Mouse (Mus musculus): Measurements from ENCODE around the gene Ptprn2. TPM values are rescaled to one million over a fixed set of nuclear protein-coding genes. Genes with fewer than 3 reads are reported as not detected.

Ptprn2 gene
- polyA plus RNA-seq, 1 experiment from 2014 or later, result 15.8 TPM

GRCm38 (mm10) chr12:116710716-116711115, 225.2 kb downstream of the Ptprn2 start:
- 56% methylated on average over 3 of the region's 3 CpGs for WGBS
- Histone ChIP-seq H3K4me2 (ENCODE audit: low read length) (no peak overlapping the region), H3K27me3 (ENCODE audit: control insufficient read depth, insufficient read depth, low read length) (no peaks in the 10 kb centered on the region), H3K36me3 (ENCODE audit: control insufficient read depth, insufficient read depth, low read length) (no peaks in the 10 kb centered on the region), H3K9ac (replicated peaks; ENCODE audit: low read length) (no peak overlapping the region), H3K9me3 (ENCODE audit: control insufficient read depth, low read length) (no peaks in the 10 kb centered on the region), H3K4me1 (ENCODE audit: control insufficient read depth, insufficient read depth, low read length) (no peaks in the 10 kb centered on the region), H3K4me3 (replicated peaks; ENCODE audit: low read depth, low read length) (no peak overlapping the region), H3K27ac (replicated peaks; ENCODE audit: low read depth, low read length) (peak overlapping the region; percentile 49; the same call in 1 of the 2 replicates)
- ATAC-seq (ENCODE audit: low FRiP score, low TSS enrichment) (no peak), DNase-seq (peak; percentile 51)

- H3K36me3 ChIP-seq (ENCODE audit: control insufficient read depth, insufficient read depth, low read length), result no peaks in the 10 kb centered on the region
- no peaks in the 10 kb centered on the region for H3K9me3 ChIP-seq (ENCODE audit: control insufficient read depth, low read length)
- no peaks in the 10 kb centered on the region for H3K27me3 ChIP-seq (ENCODE audit: control insufficient read depth, insufficient read depth, low read length)
- ATAC-seq (ENCODE audit: low FRiP score, low TSS enrichment), result no peak
- 90% methylated on average over 6 of the region's 6 CpGs for WGBS
- peak overlapping the region; percentile 49; the same call in 1 of the 2 replicates for H3K27ac ChIP-seq (replicated peaks; ENCODE audit: low read depth, low read length)
- no peak overlapping the region for H3K4me3 ChIP-seq (replicated peaks; ENCODE audit: low read depth, low read length)
- H3K4me2 ChIP-seq (ENCODE audit: low read length), result no peak overlapping the region
- H3K9ac ChIP-seq (replicated peaks; ENCODE audit: low read length), result no peak overlapping the region
- DNase-seq, result peak; percentile 2
- H3K4me1 ChIP-seq (ENCODE audit: control insufficient read depth, insufficient read depth, low read length), result no peaks in the 10 kb centered on the region
These were observed 225.6 kb downstream of the Ptprn2 start for GRCm38 (mm10) chr12:116711133-116711532.

DNA sequence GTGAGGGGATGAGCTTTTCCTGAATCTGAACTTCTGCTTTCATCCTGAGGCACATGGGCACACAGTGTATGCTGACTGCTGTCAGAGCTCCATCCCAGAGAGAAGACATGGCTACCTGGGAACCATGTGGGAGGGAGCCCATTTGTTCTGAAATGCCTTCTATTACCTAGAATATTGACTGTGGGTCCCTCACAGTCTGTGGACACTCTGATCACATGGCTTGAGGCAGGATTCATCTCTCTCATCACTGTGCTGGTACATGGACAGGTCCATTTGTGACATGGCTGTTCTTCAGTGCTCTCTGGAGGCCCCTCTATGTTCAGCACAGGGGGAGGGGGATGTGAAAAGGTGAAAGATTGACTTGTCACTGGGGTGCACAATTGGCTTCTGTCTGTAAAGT, 227.6 kb downstream of the Ptprn2 start:
- H3K9me3 ChIP-seq (ENCODE audit: control insufficient read depth, low read length), result no peaks in the 10 kb centered on the region
- no peaks in the 10 kb centered on the region for H3K27me3 ChIP-seq (ENCODE audit: control insufficient read depth, insufficient read depth, low read length)
- H3K4me1 ChIP-seq (ENCODE audit: control insufficient read depth, insufficient read depth, low read length), result no peaks in the 10 kb centered on the region
- no peak overlapping the region for H3K27ac ChIP-seq (replicated peaks; ENCODE audit: low read depth, low read length)
- ATAC-seq (ENCODE audit: low FRiP score, low TSS enrichment) (no peak), DNase-seq (no peak)
- H3K9ac ChIP-seq (replicated peaks; ENCODE audit: low read length), result no peak overlapping the region
- H3K4me3 ChIP-seq (replicated peaks; ENCODE audit: low read depth, low read length), result no peak overlapping the region
- H3K4me2 ChIP-seq (ENCODE audit: low read length), result no peak overlapping the region
- no peaks in the 10 kb centered on the region for H3K36me3 ChIP-seq (ENCODE audit: control insufficient read depth, insufficient read depth, low read length)

DNA sequence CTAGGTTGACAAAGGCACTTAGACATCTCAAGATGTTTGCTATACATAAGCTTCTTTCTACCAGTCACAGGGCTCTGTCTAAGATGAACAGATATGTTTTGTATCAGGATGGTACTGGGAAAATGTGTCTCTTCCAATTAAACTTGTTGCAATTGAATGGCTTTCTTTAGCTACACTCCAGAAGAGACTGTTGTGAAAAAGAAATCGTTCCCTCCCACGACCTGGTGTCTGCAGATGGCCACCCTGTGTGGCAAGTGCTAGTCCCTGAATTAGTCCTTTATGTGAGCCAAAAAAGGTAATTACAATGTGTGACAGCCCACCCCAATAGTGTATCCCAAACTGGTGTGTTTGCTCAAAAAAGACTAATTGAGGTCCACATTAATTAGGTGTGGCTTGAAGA, 235.5 kb downstream of the Ptprn2 start:
- Histone ChIP-seq H3K9me3 (ENCODE audit: control insufficient read depth, low read length) (no peaks in the 10 kb centered on the region), H3K4me1 (ENCODE audit: control insufficient read depth, insufficient read depth, low read length) (no peaks in the 10 kb centered on the region), H3K9ac (replicated peaks; ENCODE audit: low read length) (no peak overlapping the region), H3K27ac (replicated peaks; ENCODE audit: low read depth, low read length) (no peak overlapping the region), H3K4me3 (replicated peaks; ENCODE audit: low read depth, low read length) (no peak overlapping the region), H3K27me3 (ENCODE audit: control insufficient read depth, insufficient read depth, low read length) (no peaks in the 10 kb centered on the region), H3K4me2 (ENCODE audit: low read length) (no peak overlapping the region), H3K36me3 (ENCODE audit: control insufficient read depth, insufficient read depth, low read length) (no peaks in the 10 kb centered on the region)
- DNase-seq, result no peak
- no peak for ATAC-seq (ENCODE audit: low FRiP score, low TSS enrichment)
- 74% methylated on average over 2 of the region's 2 CpGs for WGBS

GRCm38 (mm10) chr12:116740141-116740540, 254.6 kb downstream of the Ptprn2 start:
- Histone ChIP-seq H3K4me2 (ENCODE audit: low read length) (no peak overlapping the region), H3K27ac (replicated peaks; ENCODE audit: low read depth, low read length) (no peak overlapping the region), H3K9ac (replicated peaks; ENCODE audit: low read length) (no peak overlapping the region), H3K4me1 (ENCODE audit: control insufficient read depth, insufficient read depth, low read length) (no peaks in the 10 kb centered on the region), H3K9me3 (ENCODE audit: control insufficient read depth, low read length) (no peaks in the 10 kb centered on the region), H3K27me3 (ENCODE audit: control insufficient read depth, insufficient read depth, low read length) (no peaks in the 10 kb centered on the region), H3K36me3 (ENCODE audit: control insufficient read depth, insufficient read depth, low read length) (no peaks in the 10 kb centered on the region), H3K4me3 (replicated peaks; ENCODE audit: low read depth, low read length) (no peak overlapping the region)
- DNase-seq (no peak), ATAC-seq (ENCODE audit: low FRiP score, low TSS enrichment) (no peak)
- WGBS, result 94% methylated on average over 5 of the region's 5 CpGs

GRCm38 (mm10) chr12:116741300-116741699, 255.8 kb downstream of the Ptprn2 start:
- no peaks in the 10 kb centered on the region for H3K9me3 ChIP-seq (ENCODE audit: control insufficient read depth, low read length)
- H3K36me3 ChIP-seq (ENCODE audit: control insufficient read depth, insufficient read depth, low read length), result no peaks in the 10 kb centered on the region
- H3K4me1 ChIP-seq (ENCODE audit: control insufficient read depth, insufficient read depth, low read length), result no peaks in the 10 kb centered on the region
- H3K27me3 ChIP-seq (ENCODE audit: control insufficient read depth, insufficient read depth, low read length), result no peaks in the 10 kb centered on the region
- no peak overlapping the region for H3K4me3 ChIP-seq (replicated peaks; ENCODE audit: low read depth, low read length)
- H3K4me2 ChIP-seq (ENCODE audit: low read length), result no peak overlapping the region
- no peak for DNase-seq
- no peak for ATAC-seq (ENCODE audit: low FRiP score, low TSS enrichment)
- no peak overlapping the region for H3K9ac ChIP-seq (replicated peaks; ENCODE audit: low read length)
- no peak overlapping the region for H3K27ac ChIP-seq (replicated peaks; ENCODE audit: low read depth, low read length)

DNA sequence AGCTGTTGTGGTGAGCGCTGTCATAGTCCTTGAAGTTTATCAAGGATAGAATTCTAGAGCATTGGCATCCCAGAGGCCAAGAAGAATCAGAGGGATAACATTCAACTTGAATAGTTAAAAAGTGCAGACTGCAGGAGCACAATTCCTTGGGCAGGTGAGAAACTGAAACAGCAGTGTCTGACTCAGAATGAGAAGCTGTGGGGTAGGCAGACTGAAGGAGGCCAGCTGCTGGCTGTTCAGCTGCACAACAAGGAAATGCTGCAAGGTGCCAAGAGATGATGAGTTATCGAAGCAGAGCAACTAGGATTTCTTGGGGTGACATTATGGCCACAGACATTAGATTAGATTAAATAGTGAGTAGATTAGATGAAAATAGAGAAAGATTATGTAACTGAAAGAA, 260.9 kb downstream of the Ptprn2 start:
- no peak overlapping the region for H3K4me2 ChIP-seq (ENCODE audit: low read length)
- ATAC-seq (ENCODE audit: low FRiP score, low TSS enrichment), result no peak
- H3K27me3 ChIP-seq (ENCODE audit: control insufficient read depth, insufficient read depth, low read length), result no peaks in the 10 kb centered on the region
- WGBS, result 98% methylated on average over 2 of the region's 2 CpGs
- no peak overlapping the region for H3K27ac ChIP-seq (replicated peaks; ENCODE audit: low read depth, low read length)
- H3K9ac ChIP-seq (replicated peaks; ENCODE audit: low read length), result no peak overlapping the region
- peak; percentile 9 for DNase-seq
- no peaks in the 10 kb centered on the region for H3K36me3 ChIP-seq (ENCODE audit: control insufficient read depth, insufficient read depth, low read length)
- H3K4me1 ChIP-seq (ENCODE audit: control insufficient read depth, insufficient read depth, low read length), result no peaks in the 10 kb centered on the region
- H3K4me3 ChIP-seq (replicated peaks; ENCODE audit: low read depth, low read length), result no peak overlapping the region
- H3K9me3 ChIP-seq (ENCODE audit: control insufficient read depth, low read length), result no peaks in the 10 kb centered on the region

GRCm38 (mm10) chr12:116752784-116753183, 267.3 kb downstream of the Ptprn2 start:
- no peak overlapping the region for H3K4me3 ChIP-seq (replicated peaks; ENCODE audit: low read depth, low read length)
- no peak overlapping the region for H3K9ac ChIP-seq (replicated peaks; ENCODE audit: low read length)
- no peak overlapping the region for H3K27ac ChIP-seq (replicated peaks; ENCODE audit: low read depth, low read length)
- H3K9me3 ChIP-seq (ENCODE audit: control insufficient read depth, low read length), result no peaks in the 10 kb centered on the region
- DNase-seq, result no peak
- 85% methylated on average over 1 of the region's 1 CpGs for WGBS
- H3K36me3 ChIP-seq (ENCODE audit: control insufficient read depth, insufficient read depth, low read length), result no peaks in the 10 kb centered on the region
- ATAC-seq (ENCODE audit: low FRiP score, low TSS enrichment), result no peak
- no peaks in the 10 kb centered on the region for H3K27me3 ChIP-seq (ENCODE audit: control insufficient read depth, insufficient read depth, low read length)
- no peak overlapping the region for H3K4me2 ChIP-seq (ENCODE audit: low read length)
- no peaks in the 10 kb centered on the region for H3K4me1 ChIP-seq (ENCODE audit: control insufficient read depth, insufficient read depth, low read length)

- Histone ChIP-seq H3K27me3 (ENCODE audit: control insufficient read depth, insufficient read depth, low read length) (no peaks in the 10 kb centered on the region), H3K4me2 (ENCODE audit: low read length) (no peak overlapping the region), H3K4me1 (ENCODE audit: control insufficient read depth, insufficient read depth, low read length) (no peaks in the 10 kb centered on the region), H3K9ac (replicated peaks; ENCODE audit: low read length) (no peak overlapping the region), H3K27ac (replicated peaks; ENCODE audit: low read depth, low read length) (no peak overlapping the region), H3K36me3 (ENCODE audit: control insufficient read depth, insufficient read depth, low read length) (no peaks in the 10 kb centered on the region), H3K4me3 (replicated peaks; ENCODE audit: low read depth, low read length) (no peak overlapping the region), H3K9me3 (ENCODE audit: control insufficient read depth, low read length) (no peaks in the 10 kb centered on the region)
- ATAC-seq (ENCODE audit: low FRiP score, low TSS enrichment) (no peak), DNase-seq (no peak)
These were observed 278.4 kb downstream of the Ptprn2 start for GRCm38 (mm10) chr12:116763961-116764360.
